Mouse (Mus musculus): Measurements from ENCODE around the gene Mmp23. TPM values are rescaled to one million over a fixed set of nuclear protein-coding genes. Genes with fewer than 3 reads are reported as not detected.
A peak's percentile ranks its signal among the peaks of the same experiment; 100 is the strongest.
"Not testable (repeated sequence)": the region's sequence is repeated elsewhere in the genome, so short reads cannot be mapped to it uniquely, and the experiment has no call there.

Mmp23 gene
- total RNA-seq (2021) = 10 to 100 TPM; 18.3 to 22.2 TPM
- long read RNA-seq, experiment 1, transcript Mmp23-201 (8 exons, 1,434 nt) = major isoform, 12 of 21 reads
- long read RNA-seq, experiment 1, partial matches to known transcripts = 2 of 21 reads
- long read RNA-seq, experiment 1, other reads (novel, unspliced or antisense) = 6 of 21 reads
- long read RNA-seq, experiment 2, transcript Mmp23-201 (8 exons, 1,434 nt) = major isoform, 6 of 13 reads
- long read RNA-seq, experiment 2, partial matches to known transcripts = 2 of 13 reads
- long read RNA-seq, experiment 2, other reads (novel, unspliced or antisense) = 5 of 13 reads

GRCm38 (mm10) chr4:155653086-155653450 lies at the start of gene Mmp23:
TSS of gene Mmp23 (minus strand) at chr4:155653384.
- peak; percentile 68 for DNase-seq

DNA sequence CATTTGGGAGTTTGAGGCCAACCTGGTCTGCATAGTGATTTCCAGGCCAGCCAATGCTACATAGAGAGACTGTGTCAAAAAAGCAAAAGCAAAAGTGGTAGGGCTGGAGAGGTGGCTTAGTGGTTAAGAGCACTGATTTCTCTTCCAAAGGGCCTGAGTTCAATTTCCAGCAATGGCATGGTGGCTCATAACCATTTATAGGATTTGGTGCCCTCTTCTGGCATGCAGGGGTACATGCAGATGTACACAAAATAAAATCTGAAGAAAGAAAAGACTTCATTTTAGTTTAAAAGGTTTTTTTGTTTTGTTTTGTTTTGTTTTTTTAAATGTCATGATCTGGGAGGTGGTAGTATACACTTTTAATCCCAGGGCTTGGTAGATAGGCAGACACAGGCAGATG lies 47.2 kb upstream of the Mmp23 start:
- DNase-seq = no peak

GRCm38 (mm10) chr4:155696261-155697255 lies 43.4 kb upstream of the Mmp23 start:
- DNase-seq = no peak

DNA sequence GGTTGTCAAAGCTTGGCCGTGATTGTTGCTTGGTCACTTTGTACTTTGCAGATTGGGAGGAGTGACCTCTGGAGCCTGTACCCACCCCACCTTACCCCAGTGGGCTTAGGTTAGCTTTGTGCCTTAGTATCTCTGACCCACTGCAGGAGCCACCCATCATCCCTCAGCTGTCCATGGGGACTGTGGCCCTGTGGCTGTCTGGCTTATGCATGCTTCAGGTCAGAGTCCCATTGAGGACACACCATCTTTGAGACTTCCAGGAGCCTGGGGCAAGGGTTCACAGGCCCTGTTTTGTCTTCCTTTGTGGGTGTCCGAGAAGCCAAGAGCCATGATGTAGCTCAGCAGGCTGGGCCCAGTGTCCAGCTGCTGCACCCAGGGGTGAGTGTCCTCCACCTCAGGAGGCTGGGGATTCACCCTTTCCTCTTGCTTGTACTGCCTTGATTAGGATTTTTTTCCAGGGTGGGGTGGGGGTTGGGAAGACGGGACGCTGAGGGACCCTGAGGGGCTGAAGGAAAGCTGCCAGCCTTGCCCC lies 42.4 kb upstream of the Mmp23 start:
- DNase-seq = no peak

DNA sequence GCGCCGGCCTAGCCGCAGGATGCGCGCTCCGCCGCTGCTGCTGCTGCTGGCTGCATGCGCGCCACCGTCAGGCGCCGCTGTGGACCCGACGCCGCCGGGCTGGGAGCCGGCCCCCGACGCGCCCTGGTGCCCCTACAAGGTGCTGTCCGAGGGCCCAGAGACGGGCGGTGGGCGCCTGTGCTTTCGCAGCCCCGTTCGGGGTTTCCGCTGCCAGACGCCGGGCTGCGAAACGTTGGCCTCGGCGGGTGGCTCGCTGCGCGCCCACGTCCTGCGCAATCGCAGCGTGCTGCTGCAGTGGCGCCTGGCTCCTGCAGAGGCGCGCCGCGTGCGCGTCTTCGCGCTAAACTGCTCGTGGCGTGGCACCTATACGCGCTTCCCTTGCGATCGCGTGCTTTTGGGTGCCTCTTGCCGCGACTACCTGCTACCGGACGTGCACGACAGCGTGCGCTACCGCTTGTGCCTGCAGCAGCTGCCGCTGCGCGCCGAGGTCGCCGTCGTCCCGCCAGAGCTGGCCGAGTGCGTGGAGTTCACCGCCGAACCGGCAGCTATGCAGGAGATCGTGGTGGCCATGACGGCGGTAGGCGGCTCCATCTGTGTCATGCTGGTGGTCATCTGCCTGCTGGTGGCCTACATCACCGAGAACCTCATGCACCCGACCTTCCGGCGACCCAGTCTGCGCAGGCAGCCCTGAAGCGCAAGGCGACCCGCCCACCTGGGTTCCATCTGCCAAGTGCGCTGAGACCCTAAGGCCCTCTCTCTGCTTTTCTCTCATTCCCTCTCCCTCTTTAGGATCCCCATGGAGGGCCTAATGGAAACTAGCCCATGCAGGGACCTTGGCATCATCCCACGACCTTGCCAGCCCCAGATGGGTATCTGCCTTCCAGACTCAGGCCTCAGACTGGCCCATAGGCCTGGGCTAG lies 41.6 kb upstream of the Mmp23 start:
- peak; percentile 62 for DNase-seq

DNA sequence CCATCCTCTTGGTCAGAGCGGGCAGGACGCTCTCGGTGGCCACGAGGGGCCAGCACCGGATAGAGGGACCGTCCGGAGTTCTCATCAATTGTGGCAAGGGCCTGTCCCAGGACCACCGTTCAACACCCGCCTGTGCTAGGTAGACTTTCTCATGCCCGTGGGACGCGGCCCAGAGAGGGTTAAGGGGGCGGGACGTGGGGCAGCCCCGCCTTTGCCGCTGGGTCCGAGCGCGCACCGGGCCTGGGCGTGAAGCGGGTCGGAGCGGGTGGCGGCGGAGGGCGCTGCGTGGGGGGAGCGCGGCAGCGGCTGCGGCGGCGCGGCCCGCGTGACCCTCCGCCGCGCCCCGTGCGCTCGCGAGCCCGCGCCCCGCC lies 40.9 kb upstream of the Mmp23 start, which contains the start of gene Fndc10:
TSS of gene Fndc10 (plus strand) at position 232 of the 371 bp plus-strand sequence.
- peak; percentile 74 for DNase-seq

DNA sequence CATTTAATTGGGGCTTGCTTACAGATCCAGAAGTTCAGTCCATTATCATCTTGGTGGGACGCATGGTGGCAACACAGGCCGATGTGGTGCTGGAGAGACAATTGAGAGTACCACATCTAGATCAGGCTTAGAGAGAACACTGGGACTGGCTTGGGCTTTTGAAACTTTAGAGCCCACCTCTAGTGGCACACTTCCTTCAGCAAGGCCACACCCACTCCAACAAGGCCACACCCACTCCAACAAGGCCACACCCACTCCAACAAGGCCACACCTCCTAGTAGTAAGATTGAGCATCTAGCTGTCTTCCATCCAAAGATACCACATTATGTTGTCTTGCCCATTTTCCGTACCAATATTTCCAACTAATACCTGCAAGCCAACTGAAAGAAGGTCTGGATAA lies 39.2 kb upstream of the Mmp23 start:
- DNase-seq = no peak

DNA sequence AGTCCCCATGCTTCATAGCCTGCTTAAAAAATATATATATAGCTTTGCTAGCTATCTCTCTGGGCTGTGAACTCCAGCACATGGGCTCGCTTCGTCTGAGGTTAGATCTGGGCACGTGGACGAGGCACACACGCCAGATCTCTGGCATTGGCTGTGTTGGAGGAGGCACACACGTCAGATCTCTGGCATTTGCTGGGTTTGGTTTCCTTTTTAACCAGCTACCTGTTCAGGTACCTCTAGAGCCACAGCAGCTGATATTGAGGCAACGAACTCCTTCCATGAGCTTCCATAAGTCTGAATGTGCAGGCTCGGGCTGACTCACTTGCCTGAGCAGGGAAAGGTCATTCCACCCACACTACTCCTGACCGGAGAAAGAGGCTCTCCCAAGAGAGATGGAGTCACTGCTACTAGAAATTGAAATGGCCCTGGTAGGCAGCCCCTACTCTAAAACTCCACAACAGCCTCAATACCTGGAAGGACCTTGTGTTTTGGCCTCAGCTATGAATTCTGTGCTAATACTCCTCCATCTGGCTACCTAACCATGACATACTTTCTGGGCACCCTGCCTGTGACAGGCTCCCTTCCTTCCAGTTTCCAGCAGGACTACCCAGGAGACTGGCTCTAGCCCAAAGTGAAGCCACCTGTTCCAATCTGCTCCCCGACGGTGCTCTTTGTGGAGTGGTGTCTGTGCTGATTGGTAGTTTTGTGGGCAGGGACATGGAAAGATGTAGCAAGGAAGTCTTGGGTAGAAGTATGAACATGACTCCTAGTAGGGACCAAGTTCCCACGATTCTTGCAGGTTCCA lies 37.6 kb upstream of the Mmp23 start:
- DNase-seq = no peak

- not testable (repeated sequence) for DNase-seq
These were observed 34.6 kb upstream of the Mmp23 start for GRCm38 (mm10) chr4:155687764-155688163.

- DNase-seq = not testable (repeated sequence)
These were observed 30.6 kb upstream of the Mmp23 start for GRCm38 (mm10) chr4:155683670-155684277.

DNA sequence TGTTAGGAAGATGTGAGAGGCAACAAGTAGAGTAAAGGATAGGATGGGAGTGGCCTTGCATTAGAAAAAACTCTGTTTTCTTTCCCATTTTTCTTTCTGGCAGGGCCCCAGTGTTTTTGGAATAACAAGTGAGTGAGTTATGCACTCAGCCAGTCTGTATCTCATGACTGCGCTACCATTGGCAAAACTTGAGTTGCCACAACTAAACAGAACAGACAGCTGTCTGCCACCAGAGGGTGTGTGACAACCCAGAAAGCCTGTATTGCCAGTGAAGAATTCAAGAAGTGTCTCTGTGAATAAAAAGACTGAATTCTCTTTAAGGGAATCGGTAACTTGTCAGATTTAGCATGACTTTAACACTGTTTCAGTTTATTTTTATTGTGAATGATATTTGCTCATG lies 22.8 kb upstream of the Mmp23 start:
- no peak for DNase-seq

DNA sequence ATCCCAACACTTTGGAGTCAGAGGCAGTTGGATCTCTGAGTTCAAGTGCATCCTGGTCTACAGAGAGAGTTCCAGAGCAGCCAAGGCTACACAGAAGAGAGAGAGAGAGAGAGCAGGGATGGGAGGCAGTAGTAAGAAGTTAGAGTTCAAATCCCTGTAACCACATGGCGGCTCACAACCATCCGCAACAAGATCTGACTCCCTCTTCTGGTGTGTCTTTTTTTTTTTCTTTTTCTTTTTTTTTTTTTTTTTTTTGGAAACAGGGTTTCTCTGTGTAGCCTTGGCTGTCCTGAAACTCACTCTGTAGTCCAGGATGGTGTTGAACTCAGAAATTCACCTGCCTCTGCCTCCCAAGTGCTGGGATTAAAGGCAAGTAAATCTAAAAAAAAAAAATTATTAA lies 18.9 kb upstream of the Mmp23 start:
- DNase-seq = no peak

- not testable (repeated sequence) for DNase-seq
These were observed 17.1 kb upstream of the Mmp23 start for GRCm38 (mm10) chr4:155670236-155670635.

GRCm38 (mm10) chr4:155669598-155670075 lies 16.5 kb upstream of the Mmp23 start:
- DNase-seq = no peak

DNA sequence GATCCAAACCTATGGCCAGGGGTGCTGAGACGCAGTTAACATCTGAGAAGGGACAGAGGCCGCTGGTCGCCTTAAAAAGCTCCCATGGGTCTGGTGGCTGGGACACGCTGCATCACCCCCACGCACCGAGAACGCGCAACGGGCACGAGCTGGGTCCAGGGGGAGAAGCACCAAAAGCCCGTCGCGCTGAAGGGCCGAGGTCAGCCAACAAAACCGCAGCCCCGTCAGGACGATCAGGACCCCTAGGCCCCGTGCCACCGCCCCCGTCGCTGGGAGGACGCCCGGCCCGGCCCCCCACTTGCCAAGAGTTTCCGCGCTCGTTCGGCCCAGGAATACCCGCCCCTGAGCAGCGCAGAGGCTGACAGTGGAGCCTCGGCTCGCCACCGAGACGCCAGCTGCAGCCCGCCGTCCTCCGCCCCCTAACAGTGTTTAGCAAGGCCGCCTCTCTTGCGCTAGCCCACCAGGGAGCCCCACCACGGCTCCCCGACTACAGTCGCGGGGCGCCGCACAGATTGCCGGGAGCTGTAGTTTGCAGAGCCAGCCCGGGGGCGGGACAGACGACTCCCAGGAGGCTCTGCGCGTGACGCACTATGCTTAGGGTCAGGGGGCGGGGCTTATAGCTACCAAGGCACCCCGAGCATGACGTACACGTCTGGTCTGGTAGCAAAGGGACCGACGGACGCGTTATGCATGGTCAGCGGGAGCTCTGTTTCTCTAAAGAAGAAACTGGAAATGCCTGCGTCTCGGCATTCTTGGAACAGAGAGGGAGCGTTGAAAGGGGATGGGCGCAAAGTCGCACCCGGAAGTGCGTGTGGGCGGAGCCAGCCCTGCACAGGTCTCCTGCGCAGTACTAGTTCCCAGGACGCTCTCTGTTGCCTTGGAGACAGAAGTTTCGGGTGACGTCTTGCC lies 15.8 kb upstream of the Mmp23 start, which contains the start of gene Mib2:
TSS of gene Mib2 (minus strand) at position 510 of the 909 bp plus-strand sequence.
- DNase-seq = peak; percentile 97

GRCm38 (mm10) chr4:155666903-155667302 lies 13.7 kb upstream of the Mmp23 start:
- DNase-seq = no peak

DNA sequence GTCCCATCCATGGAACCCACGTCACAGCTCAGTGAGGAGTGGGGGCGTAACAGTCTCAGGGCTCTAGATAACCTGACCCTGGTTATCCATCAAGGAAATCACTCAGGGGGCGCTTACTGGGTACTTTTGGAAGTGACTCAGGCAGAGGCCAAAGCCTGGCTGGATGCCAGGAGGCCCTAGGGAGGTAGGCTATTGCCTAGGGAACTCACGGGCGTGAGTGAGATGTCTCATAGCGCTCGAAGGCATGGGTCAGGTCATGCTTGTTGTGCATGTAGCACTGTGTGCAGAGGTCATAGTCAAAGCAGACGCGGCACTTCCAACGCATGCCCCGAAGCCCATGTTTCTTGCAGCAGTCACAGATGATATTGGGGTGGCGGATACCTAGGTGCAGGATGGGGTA lies 7.5 kb upstream of the Mmp23 start:
- no peak for DNase-seq

DNA sequence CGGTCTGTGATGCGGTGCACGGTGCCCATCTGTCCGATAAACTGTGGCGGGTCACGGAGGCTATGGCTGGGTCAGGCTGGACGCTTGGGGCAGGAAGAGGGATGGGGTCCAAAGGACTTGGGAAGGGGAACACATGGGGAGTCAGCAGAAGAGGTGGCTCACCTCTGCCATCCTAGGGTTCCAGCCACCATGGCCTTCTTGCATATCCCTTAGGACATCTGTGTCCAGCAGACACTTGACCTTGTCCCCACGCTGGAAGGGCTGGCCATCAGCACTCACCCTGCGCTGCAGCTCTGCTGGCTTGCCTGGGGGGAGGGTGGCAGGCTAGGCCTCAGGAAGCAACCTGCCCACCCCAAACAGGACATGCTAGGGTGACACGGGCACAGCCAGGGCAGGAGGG lies 5.8 kb upstream of the Mmp23 start:
- DNase-seq = no peak

DNA sequence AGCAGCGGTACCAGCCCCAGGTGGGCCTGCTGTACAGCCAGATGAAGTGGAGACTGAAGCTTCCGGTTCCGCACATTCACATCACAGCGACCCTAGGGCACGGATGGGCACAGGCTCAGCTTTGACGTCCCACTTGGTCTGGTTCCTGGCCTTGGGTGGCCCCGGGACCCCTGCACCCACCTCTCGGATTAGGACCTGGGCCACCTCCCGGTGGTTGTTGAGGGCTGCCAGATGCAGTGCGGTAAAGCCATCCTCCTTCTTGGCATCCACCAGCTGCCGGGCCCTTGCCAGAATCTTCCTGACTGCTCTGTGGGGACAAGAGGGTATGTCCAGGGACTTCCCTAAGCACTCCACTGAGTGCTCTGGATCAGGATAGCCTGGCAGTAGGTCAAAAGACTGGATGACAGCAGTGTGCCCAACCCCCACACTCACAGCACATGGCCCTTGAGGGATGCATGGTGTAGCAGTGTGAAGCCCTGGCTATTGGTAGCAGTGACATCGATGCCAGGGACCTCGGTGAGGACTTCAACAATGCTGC lies 3.1 kb upstream of the Mmp23 start:
- DNase-seq = no peak
